Mouse (Mus musculus): ENCODE results near the gene Fam32a.

DNA sequence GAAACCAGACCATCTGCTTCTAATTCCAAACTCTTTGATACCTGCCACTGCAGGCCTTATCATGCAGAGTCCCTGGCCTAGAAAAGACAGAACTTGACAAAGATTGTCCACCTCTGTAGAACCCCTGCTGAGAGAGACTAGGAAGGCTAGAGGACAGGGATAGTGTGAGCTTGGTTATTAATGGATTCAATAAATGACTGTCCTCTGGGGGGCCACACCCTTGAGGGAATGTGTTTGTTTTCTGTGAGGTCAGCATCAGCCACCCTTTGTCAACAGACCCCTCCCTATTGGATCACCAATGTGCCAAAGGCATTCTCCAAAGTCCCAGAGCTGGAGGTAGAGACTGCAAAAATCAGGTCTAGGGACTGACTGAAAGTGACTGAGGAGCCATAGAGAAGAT, 27.5 kb upstream of the Fam32a start:
- TF ChIP-seq ELF1 (IDR thresholded peaks at IDR 0.05; ENCODE audit: low read depth, low read length): no peak
- no peak for TF ChIP-seq BHLHE40 (IDR thresholded peaks at IDR 0.05; ENCODE audit: low read depth, low read length)
- TF ChIP-seq POLR2A (IDR thresholded peaks at IDR 0.05; ENCODE audit: low read depth, low read length): no peak
- no peak for TF ChIP-seq USF1 (IDR thresholded peaks at IDR 0.05; ENCODE audit: low read depth, low read length)
- no peak for TF ChIP-seq RCOR1 (conservative IDR thresholded peaks at IDR 0.05; ENCODE audit: low read depth, low read length)
- no peak for TF ChIP-seq IRF4 (IDR thresholded peaks at IDR 0.05; ENCODE audit: low read depth, low read length)

Measured in CH12.LX (cell line).